ENCODE assay signal across 8 mouse cellular contexts in the genomic region with DNA sequence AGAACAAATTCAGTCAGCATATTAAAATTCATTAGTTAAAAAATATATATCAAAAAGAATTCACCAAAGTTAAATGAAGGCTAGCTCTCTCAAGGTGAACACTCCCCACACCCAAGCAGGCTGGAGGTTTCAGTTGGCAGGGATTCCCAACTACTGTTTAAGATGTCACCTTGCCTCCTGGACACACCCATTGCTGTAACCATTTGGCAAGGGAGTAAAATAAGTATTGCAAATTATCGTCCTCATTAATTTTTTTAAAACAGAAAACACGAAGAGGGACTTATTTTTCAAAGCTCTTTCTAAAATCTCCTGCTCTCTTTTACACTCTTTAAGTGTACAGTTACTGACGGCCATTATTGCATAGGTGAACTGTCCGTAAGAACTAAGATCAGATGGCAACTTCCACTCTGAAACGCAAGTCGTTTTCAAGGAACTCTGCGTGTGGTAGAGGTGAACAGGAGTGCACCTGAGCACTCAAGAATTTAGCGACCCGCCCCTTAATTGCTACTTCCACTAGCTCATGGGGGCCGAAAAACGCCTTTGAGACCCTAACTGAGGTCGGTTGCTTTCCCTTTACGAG. TPM values are rescaled to one million over a fixed set of nuclear protein-coding genes. Genes with fewer than 3 reads are reported as not detected.
DNase-seq lines count a peak whose midpoint lies in the region; ATAC-seq and TF ChIP-seq lines count a peak whose summit lies in the region.

No protein-coding gene starts in this region.

- TF ChIP-seq POLR2A in testis, adult 2 months (IDR thresholded peaks at IDR 0.05; ENCODE audit: control insufficient read depth, low read depth, low read length) = no peak
- TF ChIP-seq POLR2A in embryonic fibroblast, embryonic 13.5 days (IDR thresholded peaks at IDR 0.05; ENCODE audit: low read depth, low read length) = no peak

- TF ChIP-seq CTCF in testis, adult 2 months (IDR thresholded peaks at IDR 0.05; ENCODE audit: control insufficient read depth, insufficient read depth, insufficient replicate concordance, low read depth, low read length) = no peak
- no peak for TF ChIP-seq CTCF in embryonic fibroblast, embryonic 13.5 days (IDR thresholded peaks at IDR 0.05; ENCODE audit: borderline replicate concordance, insufficient read depth, low read length)

- DNase-seq in testis, postnatal 10 days (ENCODE audit: low spot score) = no peak
- peak; percentile 23 for DNase-seq in kidney, postnatal 14 days
- no peak for DNase-seq in T-cell, adult 2 months (ENCODE audit: low spot score)
- DNase-seq in frontal cortex, postnatal 14 days (ENCODE audit: low spot score in 2 of 2) = no peak
- DNase-seq in gastrocnemius, adult 18-20 months (ENCODE audit: low spot score) = no peak

- no peaks in the 10 kb centered on the region for H3K27me3 ChIP-seq in testis, adult 2 months (ENCODE audit: control insufficient read depth, insufficient read depth, low read length)
- no peaks in the 10 kb centered on the region for H3K27me3 ChIP-seq in midbrain, embryonic 15.5 days (replicated peaks)

- ATAC-seq in midbrain, embryonic 15.5 days (replicated peaks) = no peak

- under 1% methylated on average over 13 of the region's 13 CpGs for WGBS in midbrain, embryonic 15.5 days

- peak overlapping the region; percentile 95 for H3K9ac ChIP-seq in midbrain, embryonic 15.5 days

- peak overlapping the region; percentile 73 for H3K27ac ChIP-seq in testis, adult 2 months (ENCODE audit: control insufficient read depth, insufficient read depth, low read depth, low read length)
- H3K27ac ChIP-seq in embryonic fibroblast, embryonic 13.5 days (ENCODE audit: insufficient read depth, low read length) = peak overlapping the region; percentile 25; the same call in 1 of the 2 replicates
- peak overlapping the region; percentile 99 for H3K27ac ChIP-seq in midbrain, embryonic 15.5 days

- H3K36me3 ChIP-seq in testis, adult 2 months (ENCODE audit: control insufficient read depth, insufficient read depth, low read length) = peaks cover 2% of the 10 kb centered on the region
- H3K36me3 ChIP-seq in midbrain, embryonic 15.5 days (replicated peaks) = no peaks in the 10 kb centered on the region

- peak overlapping the region; percentile 98 for H3K4me3 ChIP-seq in testis, adult 2 months (ENCODE audit: control insufficient read depth, low read depth, low read length)
- H3K4me3 ChIP-seq in embryonic fibroblast, embryonic 13.5 days (ENCODE audit: insufficient read depth, low read length) = peak overlapping the region; percentile 100
- peak overlapping the region; percentile 70 for H3K4me3 ChIP-seq in midbrain, embryonic 15.5 days

- peaks cover 4% of the 10 kb centered on the region; the same call in 1 of the 2 replicates for H3K4me1 ChIP-seq in testis, adult 2 months (ENCODE audit: control insufficient read depth, insufficient read depth, low read length)
- H3K4me1 ChIP-seq in embryonic fibroblast, embryonic 13.5 days (ENCODE audit: control insufficient read depth, insufficient read depth, low read length) = peaks cover 7% of the 10 kb centered on the region
- H3K4me1 ChIP-seq in midbrain, embryonic 15.5 days = peaks cover 46% of the 10 kb centered on the region

- H3K4me2 ChIP-seq in midbrain, embryonic 15.5 days = peak overlapping the region; percentile 73

- no peaks in the 10 kb centered on the region for H3K9me3 ChIP-seq in midbrain, embryonic 15.5 days

RNA-seq across cellular contexts. Expression of a gene that starts 1.3 kb away (rescaled TPM):
- 174 and 245 TPM in 2 replicates for polyA plus RNA-seq in testis, adult 2 months (2012; rRNA removed)
- polyA plus RNA-seq in embryonic fibroblast, embryonic 13.5 days (2011; ENCODE audit: insufficient read length, low read depth, missing spikeins) = 1,045 and 1,155 TPM in 2 replicates
- polyA plus RNA-seq in midbrain, embryonic 15.5 days (2015; fragmentation: Nextera tagmentation; extraction: Ambion mirVana) = 1,861 and 1,975 TPM in 2 replicates
- 100 to 1,000 TPM; 180 to 209 TPM for total RNA-seq in gastrocnemius, adult 18-20 months (2021)

RNA-seq across cellular contexts. Expression of a gene that starts 17.9 kb away (rescaled TPM):
- polyA plus RNA-seq in testis, adult 2 months (2012; rRNA removed) = 382 and 415 TPM in 2 replicates
- polyA plus RNA-seq in embryonic fibroblast, embryonic 13.5 days (2011; ENCODE audit: insufficient read length, low read depth, missing spikeins) = not detected in 2 replicates
- polyA plus RNA-seq in midbrain, embryonic 15.5 days (2015; fragmentation: Nextera tagmentation; extraction: Ambion mirVana) = 0.42 and 0.54 TPM in 2 replicates
- not detected for total RNA-seq in gastrocnemius, adult 18-20 months (2021)

Comparison
In these comparisons a context has a peak if more than half of its experiments do, and no peak if none do; other contexts are left out.
1. H3K27ac ChIP-seq: peak in every context shown above with its lines; median percentile 99 in midbrain, embryonic 15.5 days; 73 in testis, adult 2 months; 25 in embryonic fibroblast, embryonic 13.5 days.
2. RNA of a gene that starts 17.9 kb away (polyA plus RNA-seq): 382 to 415 TPM in testis, adult 2 months; 0.42 to 0.54 TPM in midbrain, embryonic 15.5 days and not detected in embryonic fibroblast, embryonic 13.5 days; every median in the first group is over 100 times any median in the second.
3. Peak in every context shown above with its lines, with median percentiles within 50 percentile points of each other: H3K4me3 ChIP-seq.